Mouse (Mus musculus): ENCODE measurements around the gene Olfr1217.
"Not testable (repeated sequence)": the region's sequence is repeated elsewhere in the genome, so short reads cannot be mapped to it uniquely, and the experiment has no call there.

Olfr1217 gene

DNA sequence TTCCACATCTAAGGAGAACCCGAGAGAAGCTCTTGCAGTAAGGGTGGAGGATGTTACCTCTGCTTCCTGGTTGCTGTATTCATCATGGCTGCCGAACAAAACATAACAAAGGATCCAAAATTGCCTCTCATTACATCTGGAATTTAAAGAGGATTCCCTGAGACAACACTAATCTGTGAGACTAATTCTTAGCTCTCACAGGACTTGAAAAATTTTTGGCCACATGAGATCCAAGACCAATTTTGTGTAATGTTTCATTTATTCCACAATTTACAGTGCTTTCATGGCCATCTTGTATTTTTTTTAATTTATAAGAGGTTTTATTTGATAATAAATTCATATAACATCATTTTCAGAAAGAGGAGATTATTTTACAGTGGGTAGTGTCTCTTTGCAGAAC lies at the start of gene Olfr1217:
TSS of gene Olfr1217 (minus strand) at position 101 of the 400 bp plus-strand sequence.
- no peak for DNase-seq (ENCODE audit: low read depth)

DNA sequence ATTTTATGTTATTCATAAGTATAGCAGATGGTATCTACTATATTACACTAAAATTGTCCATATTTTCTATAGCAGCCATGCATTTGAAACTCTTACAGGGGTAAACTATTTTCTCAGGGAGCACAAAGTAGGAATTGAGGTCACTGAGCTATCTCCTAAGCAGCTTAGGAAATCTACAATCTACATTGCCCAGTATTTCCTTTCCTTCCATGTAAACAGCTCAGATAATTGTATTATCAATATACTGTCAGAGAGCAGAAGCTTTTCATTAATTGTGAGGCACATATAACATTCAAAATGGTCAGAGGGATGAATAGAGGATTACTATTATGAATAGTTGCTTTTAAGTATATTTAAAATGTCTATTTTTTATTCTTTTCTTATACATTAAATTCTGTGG lies 49.6 kb upstream of the Olfr1217 start:
- no peak for DNase-seq (ENCODE audit: low read depth)

DNA sequence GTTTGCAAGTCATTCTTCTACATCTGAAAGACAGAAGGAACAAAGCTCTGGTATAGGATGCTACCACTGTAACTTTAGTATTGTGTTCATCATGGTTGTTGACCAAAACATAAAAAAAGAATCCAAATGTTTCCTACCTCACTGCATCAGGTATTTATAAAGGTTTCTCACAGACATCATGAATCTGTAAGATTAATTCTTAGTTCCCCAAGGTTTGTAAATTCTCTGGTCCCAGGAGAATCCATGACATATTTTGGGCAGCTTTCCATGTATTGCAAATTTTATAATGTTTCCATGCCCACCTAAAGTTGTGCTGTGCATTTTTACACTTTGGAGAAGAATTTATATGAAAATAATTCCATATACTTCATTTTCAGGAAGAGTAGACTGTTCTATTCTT lies 29.2 kb upstream of the Olfr1217 start, which contains the start of gene Olfr1218:
TSS of gene Olfr1218 (minus strand) at position 101 of the 400 bp plus-strand sequence.
- DNase-seq (ENCODE audit: low read depth) = no peak

GRCm38 (mm10) chr2:89021436-89021835 lies 10.4 kb downstream of the Olfr1217 start:
- DNase-seq (ENCODE audit: low read depth) = not testable (repeated sequence)

- no peak for DNase-seq (ENCODE audit: low read depth)
These were observed 13.6 kb downstream of the Olfr1217 start, which contains the start of gene Olfr1216 for GRCm38 (mm10) chr2:89018240-89018639. Olfr1216 (minus strand) TSS chr2:89018340.

DNA sequence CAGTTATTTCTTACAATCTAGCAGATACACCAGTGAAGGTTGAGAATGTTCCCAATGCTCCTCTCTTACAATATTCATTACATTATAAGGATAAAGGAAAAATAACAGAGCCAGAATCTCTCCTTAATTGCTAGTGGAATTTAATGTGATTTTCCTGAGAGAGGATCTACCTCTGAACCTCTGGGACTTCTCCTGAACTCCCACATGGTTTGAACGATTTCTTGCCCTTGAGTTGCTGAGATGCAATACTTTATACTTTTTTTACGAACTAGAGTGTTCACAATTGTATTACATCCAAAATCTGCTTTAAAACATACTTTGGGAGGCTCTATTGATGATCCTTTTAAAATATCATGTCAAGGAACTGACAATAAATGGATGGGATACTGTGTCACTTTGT lies 25.0 kb downstream of the Olfr1217 start, which contains the start of gene Olfr1215:
TSS of gene Olfr1215 (minus strand) at position 101 of the 400 bp plus-strand sequence.
- no peak for DNase-seq (ENCODE audit: low read depth)

GRCm38 (mm10) chr2:88992553-88992952 lies 39.3 kb downstream of the Olfr1217 start, which contains the start of gene Olfr1214:
Olfr1214 (minus strand) TSS chr2:88992653.
- no peak for DNase-seq (ENCODE audit: low read depth)

- no peak for DNase-seq (ENCODE audit: low read depth)
These were observed 51.7 kb downstream of the Olfr1217 start, which contains the start of gene Gm13762 for GRCm38 (mm10) chr2:88980181-88980580. Gm13762 (minus strand) TSS chr2:88980281.

Measured in induced T-regulatory cell, adult 2 months (primary cell).